Mouse (Mus musculus): Measurements from ENCODE around the gene Rab38. TPM values are rescaled to one million over a fixed set of nuclear protein-coding genes. Genes with fewer than 3 reads are reported as not detected.

Gene Rab38
- polyA plus RNA-seq (2014; fragmentation: Nextera tagmentation; extraction: Ambion mirVana): 0.43 and 0.96 TPM in 2 replicates

DNA sequence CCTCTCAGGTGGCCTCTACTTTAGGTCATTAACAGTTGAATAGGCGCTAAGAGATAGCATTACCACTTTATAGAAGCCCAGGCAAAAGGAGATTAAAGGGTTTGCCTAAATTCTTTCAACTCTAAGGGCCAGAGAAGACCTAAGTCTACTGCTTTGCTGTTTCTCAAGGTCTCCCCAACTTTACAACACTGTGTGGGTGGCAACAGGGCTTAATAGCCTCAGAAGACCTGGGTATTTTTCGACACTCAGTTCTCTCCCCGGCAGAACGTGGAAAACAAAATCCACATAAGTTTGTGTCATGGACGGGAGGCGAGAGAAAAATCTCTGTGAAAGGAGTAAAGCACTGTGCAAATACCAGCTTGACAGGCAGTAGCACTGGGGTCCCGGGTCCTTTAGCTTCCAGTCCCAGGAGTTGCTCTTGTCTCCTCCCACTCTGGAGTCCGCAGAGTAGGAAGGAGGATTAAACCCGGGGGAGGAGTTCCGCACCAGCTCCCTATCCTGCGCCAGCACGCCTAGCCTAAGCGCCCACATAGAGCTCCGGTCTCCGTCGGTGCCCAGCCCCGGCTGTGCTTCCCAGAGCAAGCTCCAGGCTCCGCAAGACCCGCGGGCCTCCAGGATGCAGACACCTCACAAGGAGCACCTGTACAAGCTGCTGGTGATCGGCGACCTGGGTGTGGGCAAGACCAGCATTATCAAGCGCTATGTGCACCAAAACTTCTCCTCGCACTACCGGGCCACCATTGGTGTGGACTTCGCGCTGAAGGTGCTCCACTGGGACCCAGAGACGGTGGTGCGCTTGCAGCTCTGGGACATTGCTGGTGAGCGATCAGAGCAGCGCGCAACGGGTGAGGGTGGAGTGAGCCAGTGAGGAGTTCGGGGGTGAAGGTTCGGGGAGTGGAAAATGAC, at the start of gene Rab38:
Gene Rab38 (plus strand): TSS at position 488 of the 906 bp plus-strand sequence.
- ATAC-seq (ENCODE audit: low FRiP score, low TSS enrichment) (peak; percentile 79), DNase-seq (peak; percentile 68)
- WGBS: 1% methylated on average over 35 of the region's 35 CpGs
- 0 out of 2 replicates have a peak, but pooled peaks cover 3% of the 10 kb centered on the region for H3K4me1 ChIP-seq (ENCODE audit: control insufficient read depth, insufficient read depth, low read length)
- 0 out of 2 replicates have a peak, but pooled peaks cover 4% of the 10 kb centered on the region for H3K27me3 ChIP-seq (ENCODE audit: control insufficient read depth, insufficient read depth, low read length)
- H3K4me2 ChIP-seq (ENCODE audit: low read length): peak within 1 kb of the TSS; percentile 91
- H3K4me3 ChIP-seq (replicated peaks; ENCODE audit: low read depth, low read length): peak within 1 kb of the TSS; percentile 45
- no peak within 1 kb of the TSS for H3K27ac ChIP-seq (replicated peaks; ENCODE audit: low read depth, low read length)
- H3K9me3 ChIP-seq (ENCODE audit: control insufficient read depth, low read length): no peaks in the 10 kb centered on the region
- H3K9ac ChIP-seq (replicated peaks; ENCODE audit: low read length): peak within 1 kb of the TSS; percentile 32; the same call in 1 of the 2 replicates
- H3K36me3 ChIP-seq (ENCODE audit: control insufficient read depth, insufficient read depth, low read length): no peaks in the 10 kb centered on the region

DNA sequence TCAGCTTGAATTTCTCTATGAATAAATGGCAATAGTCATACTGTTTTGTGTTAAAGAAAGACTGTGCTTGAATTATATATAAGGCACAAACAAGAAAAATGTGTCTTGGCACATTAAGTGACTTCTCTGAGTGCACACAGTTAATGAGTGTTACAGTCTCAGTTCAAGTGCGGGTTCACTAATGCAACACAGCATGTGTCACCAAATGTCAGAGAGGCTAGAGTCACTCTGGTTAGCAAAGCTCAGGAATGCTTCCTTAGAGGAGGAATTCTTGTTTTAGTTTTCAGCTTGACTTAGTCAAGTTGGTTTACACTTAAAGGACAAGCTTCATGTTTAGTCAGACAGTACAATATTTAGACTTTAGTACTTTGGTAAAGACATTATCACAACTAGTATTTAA, 35.5 kb upstream of the Rab38 start:
- no peak for DNase-seq
- H3K36me3 ChIP-seq (ENCODE audit: control insufficient read depth, insufficient read depth, low read length): no peaks in the 10 kb centered on the region
- H3K4me1 ChIP-seq (ENCODE audit: control insufficient read depth, insufficient read depth, low read length): no peaks in the 10 kb centered on the region
- H3K4me3 ChIP-seq (replicated peaks; ENCODE audit: low read depth, low read length): no peak overlapping the region
- H3K4me2 ChIP-seq (ENCODE audit: low read length): no peak overlapping the region
- no peaks in the 10 kb centered on the region for H3K9me3 ChIP-seq (ENCODE audit: control insufficient read depth, low read length)
- WGBS: 83% methylated on average over 1 of the region's 1 CpGs
- no peak overlapping the region for H3K27ac ChIP-seq (replicated peaks; ENCODE audit: low read depth, low read length)
- no peak for ATAC-seq (ENCODE audit: low FRiP score, low TSS enrichment)
- H3K9ac ChIP-seq (replicated peaks; ENCODE audit: low read length): no peak overlapping the region
- H3K27me3 ChIP-seq (ENCODE audit: control insufficient read depth, insufficient read depth, low read length): no peaks in the 10 kb centered on the region

GRCm38 (mm10) chr7:88395745-88396144, 34.3 kb upstream of the Rab38 start:
- no peaks in the 10 kb centered on the region for H3K4me1 ChIP-seq (ENCODE audit: control insufficient read depth, insufficient read depth, low read length)
- H3K27me3 ChIP-seq (ENCODE audit: control insufficient read depth, insufficient read depth, low read length): no peaks in the 10 kb centered on the region
- DNase-seq: peak; percentile 3
- no peak overlapping the region for H3K4me3 ChIP-seq (replicated peaks; ENCODE audit: low read depth, low read length)
- no peaks in the 10 kb centered on the region for H3K9me3 ChIP-seq (ENCODE audit: control insufficient read depth, low read length)
- no peak for ATAC-seq (ENCODE audit: low FRiP score, low TSS enrichment)
- H3K9ac ChIP-seq (replicated peaks; ENCODE audit: low read length): no peak overlapping the region
- no peaks in the 10 kb centered on the region for H3K36me3 ChIP-seq (ENCODE audit: control insufficient read depth, insufficient read depth, low read length)
- 18% methylated on average over 2 of the region's 2 CpGs for WGBS
- H3K4me2 ChIP-seq (ENCODE audit: low read length): no peak overlapping the region
- H3K27ac ChIP-seq (replicated peaks; ENCODE audit: low read depth, low read length): no peak overlapping the region

- no peak overlapping the region for H3K4me3 ChIP-seq (replicated peaks; ENCODE audit: low read depth, low read length)
- no peak overlapping the region for H3K9ac ChIP-seq (replicated peaks; ENCODE audit: low read length)
- DNase-seq (no peak), ATAC-seq (ENCODE audit: low FRiP score, low TSS enrichment) (no peak)
- H3K4me1 ChIP-seq (ENCODE audit: control insufficient read depth, insufficient read depth, low read length): no peaks in the 10 kb centered on the region
- H3K9me3 ChIP-seq (ENCODE audit: control insufficient read depth, low read length): no peaks in the 10 kb centered on the region
- no peak overlapping the region for H3K27ac ChIP-seq (replicated peaks; ENCODE audit: low read depth, low read length)
- H3K4me2 ChIP-seq (ENCODE audit: low read length): no peak overlapping the region
- H3K36me3 ChIP-seq (ENCODE audit: control insufficient read depth, insufficient read depth, low read length): no peaks in the 10 kb centered on the region
- H3K27me3 ChIP-seq (ENCODE audit: control insufficient read depth, insufficient read depth, low read length): no peaks in the 10 kb centered on the region
- 89% methylated on average over 1 of the region's 1 CpGs for WGBS
Measured at GRCm38 (mm10) chr7:88405311-88405710, 24.8 kb upstream of the Rab38 start.

- H3K4me3 ChIP-seq (replicated peaks; ENCODE audit: low read depth, low read length): no peak overlapping the region
- ATAC-seq (ENCODE audit: low FRiP score, low TSS enrichment) (no peak), DNase-seq (no peak)
- H3K27ac ChIP-seq (replicated peaks; ENCODE audit: low read depth, low read length): no peak overlapping the region
- H3K9me3 ChIP-seq (ENCODE audit: control insufficient read depth, low read length): no peaks in the 10 kb centered on the region
- H3K27me3 ChIP-seq (ENCODE audit: control insufficient read depth, insufficient read depth, low read length): no peaks in the 10 kb centered on the region
- 77% methylated on average over 2 of the region's 2 CpGs for WGBS
- no peak overlapping the region for H3K4me2 ChIP-seq (ENCODE audit: low read length)
- H3K4me1 ChIP-seq (ENCODE audit: control insufficient read depth, insufficient read depth, low read length): no peaks in the 10 kb centered on the region
- H3K9ac ChIP-seq (replicated peaks; ENCODE audit: low read length): no peak overlapping the region
- no peaks in the 10 kb centered on the region for H3K36me3 ChIP-seq (ENCODE audit: control insufficient read depth, insufficient read depth, low read length)
Measured at GRCm38 (mm10) chr7:88406466-88406865, 23.6 kb upstream of the Rab38 start.

GRCm38 (mm10) chr7:88421821-88422220, 8.3 kb upstream of the Rab38 start:
- H3K27me3 ChIP-seq (ENCODE audit: control insufficient read depth, insufficient read depth, low read length): no peaks in the 10 kb centered on the region
- no peak for DNase-seq
- H3K4me3 ChIP-seq (replicated peaks; ENCODE audit: low read depth, low read length): no peak overlapping the region
- no peaks in the 10 kb centered on the region for H3K36me3 ChIP-seq (ENCODE audit: control insufficient read depth, insufficient read depth, low read length)
- no peak overlapping the region for H3K27ac ChIP-seq (replicated peaks; ENCODE audit: low read depth, low read length)
- H3K4me2 ChIP-seq (ENCODE audit: low read length): no peak overlapping the region
- no peaks in the 10 kb centered on the region for H3K4me1 ChIP-seq (ENCODE audit: control insufficient read depth, insufficient read depth, low read length)
- ATAC-seq (ENCODE audit: low FRiP score, low TSS enrichment): no peak
- H3K9ac ChIP-seq (replicated peaks; ENCODE audit: low read length): no peak overlapping the region
- no peaks in the 10 kb centered on the region for H3K9me3 ChIP-seq (ENCODE audit: control insufficient read depth, low read length)

- no peaks in the 10 kb centered on the region for H3K4me1 ChIP-seq (ENCODE audit: control insufficient read depth, insufficient read depth, low read length)
- WGBS: 86% methylated on average over 2 of the region's 2 CpGs
Measured at GRCm38 (mm10) chr7:88423889-88424288, 6.2 kb upstream of the Rab38 start.

GRCm38 (mm10) chr7:88425744-88426143, 4.3 kb upstream of the Rab38 start:
- Histone ChIP-seq H3K27ac (replicated peaks; ENCODE audit: low read depth, low read length) (no peak overlapping the region), H3K27me3 (ENCODE audit: control insufficient read depth, insufficient read depth, low read length) (0 out of 2 replicates have a peak, but pooled peaks cover under 1% of the 10 kb centered on the region), H3K4me3 (replicated peaks; ENCODE audit: low read depth, low read length) (no peak overlapping the region), H3K36me3 (ENCODE audit: control insufficient read depth, insufficient read depth, low read length) (no peaks in the 10 kb centered on the region), H3K4me1 (ENCODE audit: control insufficient read depth, insufficient read depth, low read length) (0 out of 2 replicates have a peak, but pooled peaks cover under 1% of the 10 kb centered on the region), H3K4me2 (ENCODE audit: low read length) (no peak overlapping the region), H3K9me3 (ENCODE audit: control insufficient read depth, low read length) (no peaks in the 10 kb centered on the region), H3K9ac (replicated peaks; ENCODE audit: low read length) (no peak overlapping the region)
- 85% methylated on average over 3 of the region's 3 CpGs for WGBS
- DNase-seq (no peak), ATAC-seq (ENCODE audit: low FRiP score, low TSS enrichment) (no peak)

More at GRCm38 (mm10) chr7:88423889-88424288, 6.2 kb upstream of the Rab38 start:
- no peak overlapping the region for H3K9ac ChIP-seq (replicated peaks; ENCODE audit: low read length)
- H3K27ac ChIP-seq (replicated peaks; ENCODE audit: low read depth, low read length): no peak overlapping the region
- H3K27me3 ChIP-seq (ENCODE audit: control insufficient read depth, insufficient read depth, low read length): no peaks in the 10 kb centered on the region
- H3K9me3 ChIP-seq (ENCODE audit: control insufficient read depth, low read length): no peaks in the 10 kb centered on the region
- ATAC-seq (ENCODE audit: low FRiP score, low TSS enrichment) (no peak), DNase-seq (no peak)
- H3K36me3 ChIP-seq (ENCODE audit: control insufficient read depth, insufficient read depth, low read length): no peaks in the 10 kb centered on the region
- no peak overlapping the region for H3K4me2 ChIP-seq (ENCODE audit: low read length)
- H3K4me3 ChIP-seq (replicated peaks; ENCODE audit: low read depth, low read length): no peak overlapping the region

- Histone ChIP-seq H3K9me3 (ENCODE audit: control insufficient read depth, low read length) (no peaks in the 10 kb centered on the region), H3K4me1 (ENCODE audit: control insufficient read depth, insufficient read depth, low read length) (0 out of 2 replicates have a peak, but pooled peaks cover 3% of the 10 kb centered on the region), H3K4me3 (replicated peaks; ENCODE audit: low read depth, low read length) (no peak overlapping the region), H3K27ac (replicated peaks; ENCODE audit: low read depth, low read length) (no peak overlapping the region), H3K4me2 (ENCODE audit: low read length) (no peak overlapping the region), H3K36me3 (ENCODE audit: control insufficient read depth, insufficient read depth, low read length) (no peaks in the 10 kb centered on the region), H3K27me3 (ENCODE audit: control insufficient read depth, insufficient read depth, low read length) (0 out of 2 replicates have a peak, but pooled peaks cover 4% of the 10 kb centered on the region), H3K9ac (replicated peaks; ENCODE audit: low read length) (no peak overlapping the region)
- DNase-seq (no peak), ATAC-seq (ENCODE audit: low FRiP score, low TSS enrichment) (no peak)
- WGBS: 89% methylated on average over 3 of the region's 3 CpGs
Measured at GRCm38 (mm10) chr7:88427484-88427883, 2.6 kb upstream of the Rab38 start.
